Mouse (Mus musculus) yolk sac, embryonic 10.5 days (tissue): Measurements from ENCODE around the gene Trappc5.

ENCODE experiments used
- DNase-seq: peaks from one replicate; pipeline ENCODE4 v3.0.0-alpha.2; 2017; ENCODE audit warnings: low spot score

Trappc5 gene

GRCm38 (mm10) chr8:3676131-3676992 lies at the start of gene Trappc5:
Gene Trappc5, plus strand, starts transcription at chr8:3676299.
- peak; percentile 90 for DNase-seq

- DNase-seq, result no peak
These were observed 49.1 kb upstream of the Trappc5 start for GRCm38 (mm10) chr8:3626971-3627370.

GRCm38 (mm10) chr8:3628014-3628413 lies 48.1 kb upstream of the Trappc5 start:
- no peak for DNase-seq

- peak; percentile 84 for DNase-seq
These were observed 45.2 kb upstream of the Trappc5 start, which contains the start of gene Stxbp2 for GRCm38 (mm10) chr8:3630647-3631477. Gene Stxbp2, plus strand, starts transcription at chr8:3630955.

GRCm38 (mm10) chr8:3631478-3631875 lies 44.6 kb upstream of the Trappc5 start:
- DNase-seq, result peak; percentile 71

GRCm38 (mm10) chr8:3645804-3646203 lies 30.3 kb upstream of the Trappc5 start:
- no peak for DNase-seq

- no peak for DNase-seq
These were observed 29.1 kb upstream of the Trappc5 start for GRCm38 (mm10) chr8:3646824-3647531.

GRCm38 (mm10) chr8:3647561-3647960 lies 28.5 kb upstream of the Trappc5 start:
- DNase-seq, result no peak

- no peak for DNase-seq
These were observed 27.8 kb upstream of the Trappc5 start for GRCm38 (mm10) chr8:3648268-3648667.

GRCm38 (mm10) chr8:3648990-3649389 lies 27.1 kb upstream of the Trappc5 start:
- no peak for DNase-seq

GRCm38 (mm10) chr8:3652845-3653244 lies 23.3 kb upstream of the Trappc5 start:
- no peak for DNase-seq

- DNase-seq, result no peak
These were observed 21.2 kb upstream of the Trappc5 start for GRCm38 (mm10) chr8:3654726-3655508.

GRCm38 (mm10) chr8:3655526-3655925 lies 20.6 kb upstream of the Trappc5 start, which contains the start of gene Retn:
Gene Retn, plus strand, starts transcription at chr8:3655770.
- no peak for DNase-seq

GRCm38 (mm10) chr8:3656725-3657381 lies 19.2 kb upstream of the Trappc5 start:
- DNase-seq, result no peak

- DNase-seq, result no peak
These were observed 15.2 kb upstream of the Trappc5 start for GRCm38 (mm10) chr8:3660889-3661288.

GRCm38 (mm10) chr8:3664405-3664804 lies 11.7 kb upstream of the Trappc5 start:
- DNase-seq, result no peak

GRCm38 (mm10) chr8:3665507-3665906 lies 10.6 kb upstream of the Trappc5 start, which contains the start of gene Mcemp1:
Gene Mcemp1, plus strand, starts transcription at chr8:3665754.
- DNase-seq, result no peak

- DNase-seq, result no peak
These were observed 5.7 kb upstream of the Trappc5 start for GRCm38 (mm10) chr8:3670388-3670787.

- DNase-seq, result peak; percentile 84
These were observed 4.1 kb upstream of the Trappc5 start, which contains the start of gene Fcor for GRCm38 (mm10) chr8:3671980-3672491. Gene Fcor, minus strand, starts transcription at chr8:3672362.

- DNase-seq, result no peak
These were observed 1.4 kb upstream of the Trappc5 start for GRCm38 (mm10) chr8:3674671-3675070.
